Comparison of ENCODE assay signal across 8 mouse cellular contexts in the genomic region with DNA sequence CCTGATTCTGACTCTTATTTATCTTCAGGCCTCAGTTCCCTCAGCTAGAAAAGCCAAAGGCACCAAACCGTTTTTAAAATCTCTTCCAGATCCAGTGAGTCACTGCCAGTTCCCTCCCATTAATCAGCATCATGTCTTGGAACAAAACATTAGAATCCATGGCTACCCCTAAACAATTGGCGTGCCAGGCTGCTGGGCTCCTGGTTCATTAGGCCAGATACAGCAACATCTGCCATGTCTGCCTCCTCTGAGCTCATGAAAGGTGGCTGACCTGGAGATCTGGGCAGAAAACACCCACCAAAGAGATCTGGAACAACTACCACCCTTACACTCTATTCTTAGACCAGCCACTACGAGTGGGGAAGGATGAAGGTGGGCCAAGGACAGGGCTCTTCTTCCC. TPM values are rescaled to one million over a fixed set of nuclear protein-coding genes. Genes with fewer than 3 reads are reported as not detected.
DNase-seq lines count a peak whose midpoint lies in the region; ATAC-seq and TF ChIP-seq lines count a peak whose summit lies in the region.

No protein-coding gene starts in this region.

- H3K9ac ChIP-seq in kidney, embryonic 15.5 days, result no peak overlapping the region
- no peak overlapping the region; the same call in 1 of the 2 replicates for H3K9ac ChIP-seq in midbrain, embryonic 11.5 days (ENCODE audit: low read length)

- DNase-seq in kidney, postnatal 25 days, result no peak
- peak; percentile 31 to 52 for DNase-seq in heart, postnatal 14 days
- DNase-seq in midbrain, embryonic 11.5 days (ENCODE audit: low spot score, missing footprints), result no peak
- no peak for DNase-seq in layer of hippocampus, postnatal 10 days (ENCODE audit: low spot score in 2 of 2)
- DNase-seq in thymus, adult 2 months, result no peak

- H3K27me3 ChIP-seq in kidney, embryonic 15.5 days, result no peaks in the 10 kb centered on the region
- H3K27me3 ChIP-seq in midbrain, embryonic 11.5 days (ENCODE audit: control insufficient read depth, insufficient read depth, low read length), result no peaks in the 10 kb centered on the region
- H3K27me3 ChIP-seq in thymus, adult 2 months (ENCODE audit: control insufficient read depth, insufficient read depth, low read length), result no peaks in the 10 kb centered on the region

- H3K4me3 ChIP-seq in kidney, embryonic 15.5 days (replicated peaks), result peak overlapping the region; percentile 95
- H3K4me3 ChIP-seq in cortical plate, adult 2 months (ENCODE audit: insufficient read depth, low read length), result peak overlapping the region; percentile 68; the same call in 1 of the 2 replicates
- H3K4me3 ChIP-seq in midbrain, embryonic 11.5 days (ENCODE audit: low read depth, low read length), result peak overlapping the region; percentile 77; the same call in 1 of the 2 replicates
- H3K4me3 ChIP-seq in thymus, adult 2 months (ENCODE audit: control insufficient read depth, insufficient read depth, low read length), result no peak overlapping the region

- TF ChIP-seq CTCF in cortical plate, adult 2 months (IDR thresholded peaks at IDR 0.05; ENCODE audit: extremely low read depth, insufficient read depth, low read length), result no peak
- no peak for TF ChIP-seq CTCF in thymus, adult 2 months (IDR thresholded peaks at IDR 0.05; ENCODE audit: borderline replicate concordance, control insufficient read depth, extremely low read depth, insufficient read depth, low read length, poor library complexity)

- no peak overlapping the region for H3K27ac ChIP-seq in kidney, embryonic 15.5 days
- no peak overlapping the region for H3K27ac ChIP-seq in cortical plate, adult 2 months (ENCODE audit: insufficient read depth, low read length)
- H3K27ac ChIP-seq in midbrain, embryonic 11.5 days (ENCODE audit: low read depth, low read length), result no peak overlapping the region
- no peak overlapping the region for H3K27ac ChIP-seq in thymus, adult 2 months (ENCODE audit: control insufficient read depth, insufficient read depth, low read length)

- 82% methylated on average over 3 of the region's 3 CpGs for WGBS in kidney, embryonic 15.5 days
- WGBS in midbrain, embryonic 11.5 days, result 86% methylated on average over 3 of the region's 3 CpGs
- WGBS in thymus, adult 2 months, result 84% methylated on average over 3 of the region's 3 CpGs

- TF ChIP-seq POLR2A in cortical plate, adult 2 months (IDR thresholded peaks at IDR 0.05; ENCODE audit: extremely low read depth, insufficient read depth, low read length), result no peak
- TF ChIP-seq POLR2A in thymus, adult 2 months (IDR thresholded peaks at IDR 0.05; ENCODE audit: control insufficient read depth, extremely low read depth, insufficient read depth, low read length, poor library complexity), result no peak

- no peaks in the 10 kb centered on the region for H3K9me3 ChIP-seq in kidney, embryonic 15.5 days (replicated peaks)
- H3K9me3 ChIP-seq in midbrain, embryonic 11.5 days (ENCODE audit: control insufficient read depth, low read length), result no peaks in the 10 kb centered on the region

- peaks cover 26% of the 10 kb centered on the region for H3K36me3 ChIP-seq in kidney, embryonic 15.5 days
- H3K36me3 ChIP-seq in midbrain, embryonic 11.5 days (ENCODE audit: control insufficient read depth, insufficient read depth, low read length), result peaks cover 3% of the 10 kb centered on the region; the same call in 1 of the 2 replicates
- no peaks in the 10 kb centered on the region for H3K36me3 ChIP-seq in thymus, adult 2 months (ENCODE audit: control insufficient read depth, insufficient read depth, low read length)

- H3K4me2 ChIP-seq in kidney, embryonic 15.5 days, result peak overlapping the region; percentile 86
- H3K4me2 ChIP-seq in midbrain, embryonic 11.5 days, result peak overlapping the region; percentile 88; the same call in 1 of the 2 replicates

- no peak for ATAC-seq in kidney, embryonic 15.5 days (replicated peaks; ENCODE audit: low FRiP score)
- ATAC-seq in midbrain, embryonic 11.5 days (ENCODE audit: low FRiP score), result no peak
- ATAC-seq in megakaryocyte-erythroid progenitor cell, adult 5-6 weeks (replicated peaks; ENCODE audit: low FRiP score, low TSS enrichment, poor library complexity, severe bottlenecking), result no peak

- intact Hi-C loops in heart, postnatal 14 days (cut with DNase I), result no loop called here

- H3K4me1 ChIP-seq in kidney, embryonic 15.5 days, result peaks cover 9% of the 10 kb centered on the region
- H3K4me1 ChIP-seq in cortical plate, adult 2 months (ENCODE audit: control insufficient read depth, insufficient read depth, low read length), result peaks cover 3% of the 10 kb centered on the region
- H3K4me1 ChIP-seq in midbrain, embryonic 11.5 days (ENCODE audit: control insufficient read depth, insufficient read depth, low read length), result peaks cover 7% of the 10 kb centered on the region
- peaks cover 8% of the 10 kb centered on the region; the same call in 1 of the 2 replicates for H3K4me1 ChIP-seq in thymus, adult 2 months (replicated peaks; ENCODE audit: control insufficient read depth, insufficient read depth, low read length)

RNA-seq across cellular contexts. Expression of a gene that starts 1.3 kb away (rescaled TPM):
- polyA plus RNA-seq in kidney, embryonic 15.5 days (2015; fragmentation: Nextera tagmentation; extraction: Ambion mirVana), result 9.8 TPM in 2 replicates
- 11.5 and 12.3 TPM in 2 replicates for polyA plus RNA-seq in cortical plate, adult 2 months (2012; rRNA removed)
- total RNA-seq in heart, postnatal 14 days (2021), result 100 to 1,000 TPM; 145 to 152 TPM
- polyA plus RNA-seq in midbrain, embryonic 11.5 days (2014; fragmentation: Nextera tagmentation; extraction: Ambion mirVana), result 9.3 and 9.6 TPM in 2 replicates
- 3.3 and 6.6 TPM in 2 replicates for total RNA-seq in megakaryocyte-erythroid progenitor cell, adult 5-6 weeks (2014; fragmentation: Nextera tagmentation)
- 6.2 and 8.8 TPM in 2 replicates for total RNA-seq in megakaryocyte-erythroid progenitor cell, adult 5-6 weeks (2017)
- total RNA-seq in layer of hippocampus, postnatal 10 days (2021), result 10 to 100 TPM; 17.9 to 18.8 TPM
- polyA plus RNA-seq in thymus, adult 2 months (2012; rRNA removed), result 12.1 and 15.4 TPM in 2 replicates

RNA-seq across cellular contexts. Expression of a gene that starts 21.0 kb away (rescaled TPM):
- polyA plus RNA-seq in kidney, embryonic 15.5 days (2015; fragmentation: Nextera tagmentation; extraction: Ambion mirVana), result 31.2 and 34.9 TPM in 2 replicates
- 0.09 TPM in 1 of 2 replicates, not detected in the other for polyA plus RNA-seq in cortical plate, adult 2 months (2012; rRNA removed)
- not detected for total RNA-seq in heart, postnatal 14 days (2021)
- polyA plus RNA-seq in midbrain, embryonic 11.5 days (2014; fragmentation: Nextera tagmentation; extraction: Ambion mirVana), result not detected in 2 replicates
- total RNA-seq in megakaryocyte-erythroid progenitor cell, adult 5-6 weeks (2014; fragmentation: Nextera tagmentation), result not detected in 2 replicates
- total RNA-seq in megakaryocyte-erythroid progenitor cell, adult 5-6 weeks (2017), result not detected in 2 replicates
- total RNA-seq in layer of hippocampus, postnatal 10 days (2021), result under 1 TPM; 0.51 to 0.55 TPM
- 0.35 TPM in 1 of 2 replicates, not detected in the other for polyA plus RNA-seq in thymus, adult 2 months (2012; rRNA removed)

RNA-seq across cellular contexts. Expression of a gene that starts 32.9 kb away (rescaled TPM):
- 1.2 and 2.8 TPM in 2 replicates for polyA plus RNA-seq in kidney, embryonic 15.5 days (2015; fragmentation: Nextera tagmentation; extraction: Ambion mirVana)
- polyA plus RNA-seq in cortical plate, adult 2 months (2012; rRNA removed), result 96.6 and 99.8 TPM in 2 replicates
- not detected for total RNA-seq in heart, postnatal 14 days (2021)
- polyA plus RNA-seq in midbrain, embryonic 11.5 days (2014; fragmentation: Nextera tagmentation; extraction: Ambion mirVana), result 42.8 and 42.9 TPM in 2 replicates
- not detected in 2 replicates for total RNA-seq in megakaryocyte-erythroid progenitor cell, adult 5-6 weeks (2014; fragmentation: Nextera tagmentation)
- not detected in 2 replicates for total RNA-seq in megakaryocyte-erythroid progenitor cell, adult 5-6 weeks (2017)
- 100 to 1,000 TPM in 1 of 2 experiments, 10 to 100 TPM in 1; 89.7 to 103 TPM for total RNA-seq in layer of hippocampus, postnatal 10 days (2021)
- 1.7 and 3.1 TPM in 2 replicates for polyA plus RNA-seq in thymus, adult 2 months (2012; rRNA removed)

RNA-seq across cellular contexts. Expression of a gene that starts 35.5 kb away (rescaled TPM):
- 18.6 and 19.4 TPM in 2 replicates for polyA plus RNA-seq in kidney, embryonic 15.5 days (2015; fragmentation: Nextera tagmentation; extraction: Ambion mirVana)
- polyA plus RNA-seq in cortical plate, adult 2 months (2012; rRNA removed), result not detected in 2 replicates
- total RNA-seq in heart, postnatal 14 days (2021), result under 1 TPM in 1 of 2 experiments, not detected in 1; 0.05 TPM
- polyA plus RNA-seq in midbrain, embryonic 11.5 days (2014; fragmentation: Nextera tagmentation; extraction: Ambion mirVana), result not detected in 2 replicates
- total RNA-seq in megakaryocyte-erythroid progenitor cell, adult 5-6 weeks (2014; fragmentation: Nextera tagmentation), result 0.31 TPM in 1 of 2 replicates, not detected in the other
- total RNA-seq in megakaryocyte-erythroid progenitor cell, adult 5-6 weeks (2017), result 0.56 and 0.84 TPM in 2 replicates
- total RNA-seq in layer of hippocampus, postnatal 10 days (2021), result not detected
- 0.44 and 0.89 TPM in 2 replicates for polyA plus RNA-seq in thymus, adult 2 months (2012; rRNA removed)

RNA-seq across cellular contexts. Expression of a gene that starts 46.6 kb away (rescaled TPM):
- polyA plus RNA-seq in kidney, embryonic 15.5 days (2015; fragmentation: Nextera tagmentation; extraction: Ambion mirVana), result 87.0 and 87.3 TPM in 2 replicates
- 22.2 and 23.4 TPM in 2 replicates for polyA plus RNA-seq in cortical plate, adult 2 months (2012; rRNA removed)
- 10 to 100 TPM; 22.3 to 25.3 TPM for total RNA-seq in heart, postnatal 14 days (2021)
- polyA plus RNA-seq in midbrain, embryonic 11.5 days (2014; fragmentation: Nextera tagmentation; extraction: Ambion mirVana), result 89.2 and 91.9 TPM in 2 replicates
- 24.6 and 25.8 TPM in 2 replicates for total RNA-seq in megakaryocyte-erythroid progenitor cell, adult 5-6 weeks (2014; fragmentation: Nextera tagmentation)
- total RNA-seq in megakaryocyte-erythroid progenitor cell, adult 5-6 weeks (2017), result 46.6 and 53.5 TPM in 2 replicates
- total RNA-seq in layer of hippocampus, postnatal 10 days (2021), result 10 to 100 TPM; 16.7 to 18.8 TPM
- 18.5 and 19.3 TPM in 2 replicates for polyA plus RNA-seq in thymus, adult 2 months (2012; rRNA removed)

Comparison
In these comparisons a context has a peak if more than half of its experiments do, and no peak if none do; other contexts are left out.
1. DNase-seq: peak in heart, postnatal 14 days (2 of 2); none in kidney, postnatal 25 days (0 of 2), midbrain, embryonic 11.5 days (single experiment), layer of hippocampus, postnatal 10 days (0 of 2) and thymus, adult 2 months (single experiment).
2. RNA of a gene that starts 21.0 kb away (polyA plus RNA-seq): 31.2 to 34.9 TPM in kidney, embryonic 15.5 days; 0.35 TPM in thymus, adult 2 months, 0.09 TPM in cortical plate, adult 2 months and not detected in midbrain, embryonic 11.5 days; every median in the first group is over 10 times any median in the second.
3. RNA of a gene that starts 32.9 kb away (polyA plus RNA-seq): 96.6 to 99.8 TPM in cortical plate, adult 2 months and 42.8 to 42.9 TPM in midbrain, embryonic 11.5 days; 1.7 to 3.1 TPM in thymus, adult 2 months and 1.2 to 2.8 TPM in kidney, embryonic 15.5 days; every median in the first group is over 10 times any median in the second.